Mouse (Mus musculus) erythroblast, embryonic 14.5 days (primary cell): ENCODE measurements at regions not wholly inside any gene's neighbourhood (a gene's known extent, or its start where the extent isn't known, plus 50 kb on each side); places are given as distances from the start of the nearest gene placed in this dataset.

ENCODE experiments used
- GATA1 ChIP-seq: IDR thresholded peaks from 2 replicates; pipeline ENCODE4 v1.6.1; 2012; ENCODE audit warnings: low read length, inconsistent platforms, mixed read lengths
- TAL1 ChIP-seq: IDR thresholded peaks from 3 replicates; pipeline ENCODE4 v1.6.1; 2012; ENCODE audit warnings: low read length, inconsistent platforms, mixed read lengths

DNA sequence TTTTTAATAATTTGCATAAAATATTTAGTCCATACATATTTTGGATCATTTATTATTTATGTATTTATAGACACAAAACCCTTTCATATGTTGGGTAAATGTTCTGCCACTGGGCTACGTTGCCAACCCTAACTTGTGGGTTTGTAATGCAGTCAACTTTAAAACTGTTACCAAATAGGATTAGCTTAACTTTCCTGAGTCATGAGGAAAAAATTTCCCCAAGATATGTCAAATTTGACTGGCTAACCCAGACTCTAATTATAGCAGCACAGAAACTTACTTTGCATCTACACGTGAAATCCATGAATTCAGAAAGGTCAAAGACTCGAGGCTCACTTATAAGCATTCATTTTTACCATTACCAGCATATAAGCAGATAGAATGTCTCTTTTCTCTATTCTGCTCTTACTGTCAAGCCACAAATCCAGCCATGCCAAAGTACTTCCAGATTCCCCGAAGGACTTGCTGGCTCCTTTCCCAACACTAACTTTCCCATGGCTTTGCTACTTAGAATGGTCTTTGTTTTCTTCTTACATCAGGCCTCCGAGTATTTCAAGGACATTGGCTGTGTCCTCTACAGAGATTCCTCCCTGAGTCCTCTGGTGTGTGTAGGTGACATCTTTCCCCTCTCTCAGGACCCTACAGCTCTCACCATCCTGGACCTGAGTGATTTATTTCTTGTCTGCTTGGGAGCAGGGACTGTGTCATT lies 328.2 kb upstream of the Ube2e3 start:
- TF ChIP-seq TAL1 (no peak), GATA1 (no peak)
